ENCODE assay signal across 24 mouse cellular contexts in genomic region chr3:138578867-138579266, GRCm38 (mm10).
"Had no signal": no experiment of that assay in that cellular context is flagged by ENCODE, and none has a peak within 500 bp of the region (broad histone marks: within the 10 kb centered on the region; RNA-seq: fewer than 3 reads in every experiment).

No protein-coding gene starts in this region.

- DNase-seq: gastrocnemius, postnatal 14 days; gastrocnemius, postnatal 36 days; heart, adult 11 months; heart, adult 2 months; heart, postnatal 14 days; heart, postnatal 36 days; kidney, adult 18-20 months; kidney, adult 8-10 months; kidney, postnatal 10 days; kidney, postnatal 25 days; kidney, postnatal 4 days; layer of hippocampus, postnatal 36 days; left cerebral cortex, postnatal 4 days had no signal

- H3K9me3 ChIP-seq: heart, embryonic 15.5 days; hindbrain, embryonic 12.5 days; intestine, embryonic 15.5 days; limb, embryonic 15.5 days had no signal

- H3K27me3 ChIP-seq: heart, embryonic 13.5 days; heart, embryonic 15.5 days; hindbrain, embryonic 12.5 days; intestine, embryonic 15.5 days; limb, embryonic 13.5 days; limb, embryonic 15.5 days had no signal

- H3K9ac ChIP-seq: heart, embryonic 13.5 days; heart, embryonic 15.5 days; hindbrain, embryonic 12.5 days; hindbrain, embryonic 14.5 days; intestine, embryonic 15.5 days; limb, embryonic 13.5 days; limb, embryonic 15.5 days had no signal

- H3K4me1 ChIP-seq: hindbrain, embryonic 12.5 days; intestine, embryonic 15.5 days; limb, embryonic 13.5 days; limb, embryonic 15.5 days had no signal

- H3K27ac ChIP-seq: heart, adult 2 months; heart, embryonic 13.5 days; heart, embryonic 15.5 days; hindbrain, embryonic 12.5 days; hindbrain, embryonic 14.5 days; intestine, embryonic 15.5 days; layer of hippocampus, adult 2 months; limb, embryonic 13.5 days; limb, embryonic 15.5 days had no signal

- H3K4me2 ChIP-seq: heart, embryonic 13.5 days; heart, embryonic 15.5 days; hindbrain, embryonic 12.5 days; hindbrain, embryonic 14.5 days; intestine, embryonic 15.5 days; limb, embryonic 13.5 days; limb, embryonic 15.5 days had no signal

- H3K4me3 ChIP-seq: heart, adult 2 months; heart, embryonic 13.5 days; heart, embryonic 15.5 days; hindbrain, embryonic 12.5 days; intestine, embryonic 15.5 days; layer of hippocampus, adult 2 months; limb, embryonic 13.5 days; limb, embryonic 15.5 days had no signal

- ATAC-seq: hindbrain, embryonic 16.5 days; inflammation-experienced regulatory T-cells, adult 6 months; intestine, embryonic 15.5 days; intestine, postnatal 0 days had no signal

- H3K36me3 ChIP-seq: heart, embryonic 13.5 days; heart, embryonic 15.5 days; hindbrain, embryonic 12.5 days; intestine, embryonic 15.5 days; limb, embryonic 13.5 days; limb, embryonic 15.5 days had no signal
